Mouse (Mus musculus): ENCODE results near the gene Foxp1. TPM values are rescaled to one million over a fixed set of nuclear protein-coding genes. Genes with fewer than 3 reads are reported as not detected.

Gene Foxp1
- polyA plus RNA-seq, 1 experiment from 2014 or later, result 88.1 TPM

GRCm38 (mm10) chr6:99439214-99439877 lies 83.2 kb downstream of the Foxp1 start:
- H3K4me1 ChIP-seq (ENCODE audit: control insufficient read depth in 2 of 2, insufficient read depth in 2 of 2, low read length in 2 of 2), result peaks cover 19 to 30% of the 10 kb centered on the region in 2 experiments
- no peaks in the 10 kb centered on the region for H3K9me3 ChIP-seq (ENCODE audit: control insufficient read depth, low read length)
- WGBS, result 31% methylated on average over 9 of the region's 9 CpGs
- ATAC-seq (ENCODE audit: insufficient number of reproducible peaks, insufficient read depth, low FRiP score, low read depth), result no peak
- H3K9ac ChIP-seq (ENCODE audit: low read length), result peak overlapping the region; percentile 58
- H3K27ac ChIP-seq (replicated peaks in 1 of 2; ENCODE audit: control insufficient read depth in 1 of 2, insufficient read depth in 1 of 2, low read depth in 2 of 2, low read length in 2 of 2), result peak overlapping the region; percentile 18 to 62
- H3K4me2 ChIP-seq (ENCODE audit: low read length), result peak overlapping the region; percentile 50
- no peak overlapping the region for H3K4me3 ChIP-seq (ENCODE audit: control insufficient read depth in 1 of 2, insufficient read depth in 1 of 2, low read depth in 1 of 2, low read length in 2 of 2)
- H3K27me3 ChIP-seq (ENCODE audit: control insufficient read depth, insufficient read depth, low read length), result no peaks in the 10 kb centered on the region
- H3K36me3 ChIP-seq (ENCODE audit: control insufficient read depth, insufficient read depth, low read length), result peaks cover 9% of the 10 kb centered on the region

- peaks cover 12% of the 10 kb centered on the region for H3K36me3 ChIP-seq (ENCODE audit: control insufficient read depth, insufficient read depth, low read length)
- H3K9ac ChIP-seq (ENCODE audit: low read length), result no peak overlapping the region
- no peaks in the 10 kb centered on the region for H3K9me3 ChIP-seq (ENCODE audit: control insufficient read depth, low read length)
- WGBS, result 64% methylated on average over 6 of the region's 6 CpGs
- no peak overlapping the region for H3K4me2 ChIP-seq (ENCODE audit: low read length)
- peaks cover 17 to 28% of the 10 kb centered on the region in 2 experiments for H3K4me1 ChIP-seq (ENCODE audit: control insufficient read depth in 2 of 2, insufficient read depth in 2 of 2, low read length in 2 of 2)
- no peak overlapping the region for H3K4me3 ChIP-seq (ENCODE audit: control insufficient read depth in 1 of 2, insufficient read depth in 1 of 2, low read depth in 1 of 2, low read length in 2 of 2)
- no peaks in the 10 kb centered on the region for H3K27me3 ChIP-seq (ENCODE audit: control insufficient read depth, insufficient read depth, low read length)
- ATAC-seq (ENCODE audit: insufficient number of reproducible peaks, insufficient read depth, low FRiP score, low read depth), result no peak
- no peak overlapping the region for H3K27ac ChIP-seq (replicated peaks in 1 of 2; ENCODE audit: control insufficient read depth in 1 of 2, insufficient read depth in 1 of 2, low read depth in 2 of 2, low read length in 2 of 2)
Measured at GRCm38 (mm10) chr6:99436371-99436770, 86.2 kb downstream of the Foxp1 start.

GRCm38 (mm10) chr6:99435140-99435539 lies 87.4 kb downstream of the Foxp1 start:
- Histone ChIP-seq H3K27ac (replicated peaks in 1 of 2; ENCODE audit: control insufficient read depth in 1 of 2, insufficient read depth in 1 of 2, low read depth in 2 of 2, low read length in 2 of 2) (no peak overlapping the region), H3K27me3 (ENCODE audit: control insufficient read depth, insufficient read depth, low read length) (no peaks in the 10 kb centered on the region), H3K4me3 (ENCODE audit: control insufficient read depth in 1 of 2, insufficient read depth in 1 of 2, low read depth in 1 of 2, low read length in 2 of 2) (no peak overlapping the region), H3K4me2 (ENCODE audit: low read length) (no peak overlapping the region), H3K9ac (ENCODE audit: low read length) (no peak overlapping the region), H3K4me1 (ENCODE audit: control insufficient read depth in 2 of 2, insufficient read depth in 2 of 2, low read length in 2 of 2) (peaks cover 10 to 18% of the 10 kb centered on the region in 2 experiments), H3K9me3 (ENCODE audit: control insufficient read depth, low read length) (no peaks in the 10 kb centered on the region), H3K36me3 (ENCODE audit: control insufficient read depth, insufficient read depth, low read length) (peaks cover 12% of the 10 kb centered on the region)
- no peak for ATAC-seq (ENCODE audit: insufficient number of reproducible peaks, insufficient read depth, low FRiP score, low read depth)
- WGBS, result 94% methylated on average over 10 of the region's 10 CpGs

- H3K9ac ChIP-seq (ENCODE audit: low read length), result no peak overlapping the region
- 0 out of 4 replicates have a peak, but pooled peaks cover 0 to 7% of the 10 kb centered on the region in 2 experiments for H3K4me1 ChIP-seq (ENCODE audit: control insufficient read depth in 2 of 2, insufficient read depth in 2 of 2, low read length in 2 of 2)
- peaks cover 12% of the 10 kb centered on the region for H3K36me3 ChIP-seq (ENCODE audit: control insufficient read depth, insufficient read depth, low read length)
- no peak for ATAC-seq (ENCODE audit: insufficient number of reproducible peaks, insufficient read depth, low FRiP score, low read depth)
- no peaks in the 10 kb centered on the region for H3K27me3 ChIP-seq (ENCODE audit: control insufficient read depth, insufficient read depth, low read length)
- H3K27ac ChIP-seq (replicated peaks in 1 of 2; ENCODE audit: control insufficient read depth in 1 of 2, insufficient read depth in 1 of 2, low read depth in 2 of 2, low read length in 2 of 2), result no peak overlapping the region
- no peak overlapping the region for H3K4me2 ChIP-seq (ENCODE audit: low read length)
- H3K9me3 ChIP-seq (ENCODE audit: control insufficient read depth, low read length), result no peaks in the 10 kb centered on the region
- WGBS, result 91% methylated on average over 9 of the region's 9 CpGs
- no peak overlapping the region for H3K4me3 ChIP-seq (ENCODE audit: control insufficient read depth in 1 of 2, insufficient read depth in 1 of 2, low read depth in 1 of 2, low read length in 2 of 2)
Measured at GRCm38 (mm10) chr6:99433006-99433405, 89.5 kb downstream of the Foxp1 start.

- no peak overlapping the region for H3K4me2 ChIP-seq (ENCODE audit: low read length)
- H3K9ac ChIP-seq (ENCODE audit: low read length), result no peak overlapping the region
- ATAC-seq (ENCODE audit: insufficient number of reproducible peaks, insufficient read depth, low FRiP score, low read depth), result no peak
- H3K36me3 ChIP-seq (ENCODE audit: control insufficient read depth, insufficient read depth, low read length), result peaks cover 12% of the 10 kb centered on the region
- H3K27ac ChIP-seq (replicated peaks in 1 of 2; ENCODE audit: control insufficient read depth in 1 of 2, insufficient read depth in 1 of 2, low read depth in 2 of 2, low read length in 2 of 2), result no peak overlapping the region
- no peak overlapping the region for H3K4me3 ChIP-seq (ENCODE audit: control insufficient read depth in 1 of 2, insufficient read depth in 1 of 2, low read depth in 1 of 2, low read length in 2 of 2)
- 0 out of 4 replicates have a peak, but pooled peaks cover 0 to 7% of the 10 kb centered on the region in 2 experiments for H3K4me1 ChIP-seq (ENCODE audit: control insufficient read depth in 2 of 2, insufficient read depth in 2 of 2, low read length in 2 of 2)
- H3K27me3 ChIP-seq (ENCODE audit: control insufficient read depth, insufficient read depth, low read length), result no peaks in the 10 kb centered on the region
- H3K9me3 ChIP-seq (ENCODE audit: control insufficient read depth, low read length), result no peaks in the 10 kb centered on the region
- 69% methylated on average over 4 of the region's 4 CpGs for WGBS
Measured at GRCm38 (mm10) chr6:99431941-99432340, 90.6 kb downstream of the Foxp1 start.

GRCm38 (mm10) chr6:99430560-99430959 lies 92.0 kb downstream of the Foxp1 start:
- Histone ChIP-seq H3K9ac (ENCODE audit: low read length) (no peak overlapping the region), H3K36me3 (ENCODE audit: control insufficient read depth, insufficient read depth, low read length) (peaks cover 12% of the 10 kb centered on the region), H3K4me3 (ENCODE audit: control insufficient read depth in 1 of 2, insufficient read depth in 1 of 2, low read depth in 1 of 2, low read length in 2 of 2) (no peak overlapping the region), H3K27me3 (ENCODE audit: control insufficient read depth, insufficient read depth, low read length) (no peaks in the 10 kb centered on the region), H3K9me3 (ENCODE audit: control insufficient read depth, low read length) (no peaks in the 10 kb centered on the region), H3K4me2 (ENCODE audit: low read length) (no peak overlapping the region), H3K27ac (replicated peaks in 1 of 2; ENCODE audit: control insufficient read depth in 1 of 2, insufficient read depth in 1 of 2, low read depth in 2 of 2, low read length in 2 of 2) (no peak overlapping the region), H3K4me1 (ENCODE audit: control insufficient read depth in 2 of 2, insufficient read depth in 2 of 2, low read length in 2 of 2) (0 out of 4 replicates have a peak, but pooled peaks cover 0 to 7% of the 10 kb centered on the region in 2 experiments)
- WGBS, result 94% methylated on average over 14 of the region's 14 CpGs
- ATAC-seq (ENCODE audit: insufficient number of reproducible peaks, insufficient read depth, low FRiP score, low read depth), result no peak

GRCm38 (mm10) chr6:99429378-99430131 lies 93.0 kb downstream of the Foxp1 start:
- H3K27ac ChIP-seq (replicated peaks in 1 of 2; ENCODE audit: control insufficient read depth in 1 of 2, insufficient read depth in 1 of 2, low read depth in 2 of 2, low read length in 2 of 2), result no peak overlapping the region
- H3K4me3 ChIP-seq (ENCODE audit: control insufficient read depth in 1 of 2, insufficient read depth in 1 of 2, low read depth in 1 of 2, low read length in 2 of 2), result no peak overlapping the region
- H3K4me1 ChIP-seq (ENCODE audit: control insufficient read depth in 2 of 2, insufficient read depth in 2 of 2, low read length in 2 of 2), result 0 out of 4 replicates have a peak, but pooled peaks cover 0 to 6% of the 10 kb centered on the region in 2 experiments
- H3K9me3 ChIP-seq (ENCODE audit: control insufficient read depth, low read length), result no peaks in the 10 kb centered on the region
- no peak overlapping the region for H3K4me2 ChIP-seq (ENCODE audit: low read length)
- no peak for ATAC-seq (ENCODE audit: insufficient number of reproducible peaks, insufficient read depth, low FRiP score, low read depth)
- 75% methylated on average over 16 of the region's 16 CpGs for WGBS
- H3K27me3 ChIP-seq (ENCODE audit: control insufficient read depth, insufficient read depth, low read length), result no peaks in the 10 kb centered on the region
- H3K9ac ChIP-seq (ENCODE audit: low read length), result no peak overlapping the region
- peaks cover 5% of the 10 kb centered on the region for H3K36me3 ChIP-seq (ENCODE audit: control insufficient read depth, insufficient read depth, low read length)

Data from heart, embryonic 14.5 days (tissue).